Mouse (Mus musculus) embryo, embryonic 11.5 days (tissue): ENCODE data around the gene Dennd1b.
A peak's percentile ranks its signal among the peaks of the same experiment; 100 is the strongest.

ENCODE experiments used
- DNase-seq: peaks from one replicate; pipeline ENCODE4 v3.0.0-alpha.2; 2012; ENCODE audit warnings: low read depth, low spot score

Dennd1b gene

DNA sequence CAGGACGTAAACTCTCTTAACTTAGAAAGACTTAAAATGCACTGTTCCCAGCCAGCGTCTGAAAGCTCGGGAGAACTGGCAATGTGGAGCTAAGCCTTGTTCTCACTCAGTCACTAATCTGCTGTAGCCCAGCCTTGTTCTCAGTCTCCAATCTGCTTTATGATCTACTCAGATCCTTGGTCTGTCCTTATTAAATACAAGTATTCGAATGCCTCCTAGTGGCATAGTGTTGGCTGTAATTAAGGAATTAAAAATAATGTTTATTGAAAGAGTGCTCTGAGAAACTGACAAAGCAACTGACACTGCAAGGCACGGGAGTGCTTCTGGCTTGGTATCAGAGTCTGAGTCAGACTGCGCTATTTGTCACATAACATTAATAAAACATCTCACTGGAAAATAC, 116.3 kb downstream of the Dennd1b start:
- no peak for DNase-seq

DNA sequence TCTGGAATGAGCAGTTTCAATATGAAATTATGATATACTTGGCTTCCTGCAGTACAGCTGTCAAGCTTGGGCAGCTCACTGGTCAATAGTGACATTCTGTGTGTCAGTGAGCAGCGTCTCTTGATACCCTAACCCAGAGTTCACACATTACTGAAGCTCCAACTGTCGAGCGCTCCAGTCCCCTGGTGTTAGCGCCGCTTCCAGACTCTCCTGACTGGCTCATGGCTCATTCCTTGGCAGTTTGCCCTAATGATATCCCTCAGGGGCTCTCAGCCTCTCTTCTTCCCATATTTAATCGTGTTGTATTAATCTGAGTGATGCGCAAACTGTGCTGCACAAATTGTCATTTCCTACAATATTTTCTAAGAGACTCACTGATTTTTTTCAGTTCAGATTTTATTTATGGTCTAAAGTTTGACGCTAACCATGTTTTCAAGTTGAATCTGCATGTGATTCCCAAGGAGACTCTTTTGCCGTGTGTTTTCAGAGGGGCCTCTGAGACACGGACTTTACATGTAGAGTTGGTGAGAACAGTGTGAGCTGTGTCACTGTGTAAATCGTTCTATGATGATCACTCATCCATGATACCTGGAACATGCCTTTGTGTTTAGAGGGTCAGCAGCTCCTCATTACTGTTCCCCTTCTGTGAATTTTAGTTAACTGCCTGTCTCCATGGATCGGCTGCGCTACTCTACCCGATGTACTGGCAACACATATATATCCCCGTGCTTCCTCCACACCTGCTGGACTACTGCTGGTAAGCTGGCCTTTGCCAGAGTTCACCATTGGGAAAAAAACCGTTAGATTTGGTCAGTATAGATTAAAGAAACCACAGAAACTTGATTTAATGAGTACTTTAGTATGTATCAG, 117.5 kb downstream of the Dennd1b start:
- DNase-seq, result no peak

DNA sequence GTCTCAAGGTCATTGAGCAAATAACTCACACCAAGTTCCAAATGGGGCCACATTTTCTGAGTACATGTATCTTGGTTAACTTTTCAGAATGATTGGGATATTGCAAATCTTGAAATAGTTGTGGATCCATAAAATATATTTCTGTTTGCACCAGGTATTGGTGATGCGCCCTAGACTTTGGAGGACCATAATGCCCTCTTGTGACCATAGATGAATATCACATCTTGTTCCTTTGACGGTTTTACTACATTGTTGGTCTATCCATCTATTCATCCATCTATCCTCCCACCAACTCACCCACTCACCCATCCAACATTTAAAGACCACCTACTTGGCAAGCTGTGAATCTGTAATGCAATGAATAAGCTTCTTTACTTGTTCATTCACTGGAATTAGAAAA, 120.1 kb downstream of the Dennd1b start:
- DNase-seq, result no peak

DNA sequence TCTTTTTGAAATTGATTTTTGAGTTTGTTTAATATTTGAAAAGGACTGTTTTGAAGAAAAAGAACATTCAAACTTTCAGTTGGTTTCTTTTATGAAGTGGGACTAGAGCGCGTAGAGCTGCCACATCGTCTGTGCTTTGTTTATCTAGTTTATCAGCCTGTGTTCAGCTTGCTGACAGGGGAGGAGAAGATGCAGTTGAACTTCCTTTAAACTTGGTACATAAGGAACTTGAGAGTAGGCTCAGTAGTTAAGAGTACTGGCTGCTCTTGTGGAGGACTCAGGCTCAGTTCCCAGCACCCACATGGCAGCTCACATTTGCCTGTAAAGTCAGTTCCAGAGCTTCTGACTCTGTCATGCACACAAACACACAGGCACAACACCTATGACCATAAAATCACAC, 124.3 kb downstream of the Dennd1b start:
- DNase-seq, result no peak

DNA sequence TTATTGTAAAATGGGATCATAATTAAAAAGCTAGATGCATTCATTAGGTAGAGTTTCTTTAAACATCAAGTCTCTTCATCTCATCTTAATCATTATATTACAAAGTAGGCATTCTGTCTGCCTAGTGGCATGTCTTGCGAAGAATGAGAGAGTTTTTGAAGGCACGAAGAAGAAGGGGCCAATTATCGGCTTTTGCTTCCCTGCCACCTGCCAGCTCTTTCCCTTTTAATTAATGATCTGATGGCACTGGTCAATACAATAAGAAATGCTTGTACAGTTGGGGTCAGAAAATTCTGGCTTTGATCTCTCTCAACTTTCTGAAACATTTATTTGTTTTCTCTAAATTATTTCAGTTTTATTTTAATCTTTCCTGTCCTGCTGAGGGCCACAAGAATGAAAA, 127.5 kb downstream of the Dennd1b start:
- no peak for DNase-seq

DNA sequence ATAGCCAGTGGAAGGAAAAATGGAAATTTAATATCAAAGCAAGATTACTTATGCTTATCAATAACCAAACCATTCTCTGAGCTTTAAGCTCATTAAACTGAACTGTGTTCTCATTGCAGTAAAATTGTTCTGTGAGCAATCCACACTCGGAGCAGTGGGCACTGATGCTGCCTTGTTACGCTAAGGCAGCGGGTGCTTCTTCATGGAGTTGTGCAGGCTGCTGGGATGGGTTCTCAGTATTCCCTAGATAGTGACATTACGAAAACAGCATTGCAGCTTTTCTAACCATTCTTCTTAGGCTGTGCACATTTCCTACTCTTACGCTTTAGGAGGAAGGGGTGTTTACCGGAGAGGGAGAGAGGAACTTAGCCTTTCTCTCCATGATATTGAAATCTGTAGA, 128.5 kb downstream of the Dennd1b start:
- DNase-seq, result no peak

DNA sequence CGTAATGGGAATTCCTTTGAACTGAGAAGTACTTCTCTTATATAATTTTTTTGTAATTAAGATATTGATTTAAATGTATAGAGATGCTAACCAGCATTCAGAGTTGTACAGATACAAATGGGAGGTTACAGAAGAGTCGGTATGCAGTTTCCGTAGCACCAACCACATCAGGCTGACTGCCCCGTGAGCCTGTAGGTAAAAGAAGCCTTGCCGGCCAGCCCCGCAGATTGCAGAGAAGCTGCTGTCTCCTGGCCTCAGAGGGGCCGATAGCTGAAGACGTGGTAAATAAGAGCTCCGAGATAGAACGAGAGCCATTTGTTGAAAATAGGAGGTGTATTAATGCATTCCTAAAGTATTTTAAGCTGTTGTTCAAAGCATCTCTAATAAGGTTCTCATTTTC, 128.9 kb downstream of the Dennd1b start:
- no peak for DNase-seq

DNA sequence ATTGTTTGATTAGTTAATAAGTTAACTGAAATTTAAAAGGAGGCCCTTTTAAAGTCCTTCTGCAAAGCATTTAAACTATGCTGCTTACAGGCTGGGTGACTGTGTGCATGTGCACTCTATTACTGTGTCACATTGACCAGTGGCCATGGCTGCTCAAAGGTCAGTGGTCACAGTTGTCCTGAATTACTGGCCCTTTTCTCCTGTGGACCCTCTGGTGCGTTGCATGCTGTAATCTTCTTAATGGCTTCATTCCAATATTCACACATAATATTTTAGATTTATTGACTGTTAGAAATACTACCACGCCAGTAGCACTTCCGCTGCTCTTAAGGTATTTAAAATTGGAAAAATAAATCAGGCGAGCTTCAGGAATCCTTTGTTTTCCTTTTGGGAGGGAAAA, 129.5 kb downstream of the Dennd1b start:
- no peak for DNase-seq

DNA sequence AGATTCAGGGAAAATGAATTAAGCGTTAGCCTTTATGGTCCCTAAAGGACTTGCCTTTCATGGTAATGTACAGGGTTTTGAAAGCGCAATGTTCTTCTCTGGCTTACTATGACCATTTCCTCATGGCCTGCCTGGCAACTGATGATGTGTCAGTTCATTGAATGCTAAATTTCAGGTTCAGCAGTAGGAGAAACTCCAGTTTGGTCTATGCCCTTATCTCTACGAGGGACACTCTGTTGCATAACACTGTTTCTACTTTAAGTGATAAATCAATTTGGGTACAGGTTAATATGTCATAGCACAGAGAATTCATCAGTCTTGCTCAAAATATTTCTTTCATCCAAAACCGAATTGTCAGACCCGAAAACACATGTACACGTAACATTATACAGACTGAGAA, 133.1 kb downstream of the Dennd1b start:
- no peak for DNase-seq

DNA sequence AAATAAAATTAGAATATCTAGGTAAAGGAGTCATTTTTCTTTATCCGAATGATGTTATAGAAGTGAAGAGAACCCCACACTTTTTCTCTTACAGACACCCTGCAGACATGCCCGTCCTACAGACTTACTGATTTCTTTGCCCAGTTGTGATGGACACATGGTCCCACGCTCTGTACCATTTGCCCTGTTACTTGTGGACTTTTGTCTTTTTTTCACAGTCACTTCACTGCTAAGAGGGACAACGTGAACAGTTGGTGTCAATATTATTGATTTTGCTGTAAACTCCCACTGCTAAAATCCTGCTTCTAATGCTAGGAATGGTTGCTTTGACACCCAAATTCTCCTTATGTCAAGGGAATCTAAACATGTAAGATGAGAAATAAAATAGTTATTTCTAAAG, 134.9 kb downstream of the Dennd1b start:
- no peak for DNase-seq

DNA sequence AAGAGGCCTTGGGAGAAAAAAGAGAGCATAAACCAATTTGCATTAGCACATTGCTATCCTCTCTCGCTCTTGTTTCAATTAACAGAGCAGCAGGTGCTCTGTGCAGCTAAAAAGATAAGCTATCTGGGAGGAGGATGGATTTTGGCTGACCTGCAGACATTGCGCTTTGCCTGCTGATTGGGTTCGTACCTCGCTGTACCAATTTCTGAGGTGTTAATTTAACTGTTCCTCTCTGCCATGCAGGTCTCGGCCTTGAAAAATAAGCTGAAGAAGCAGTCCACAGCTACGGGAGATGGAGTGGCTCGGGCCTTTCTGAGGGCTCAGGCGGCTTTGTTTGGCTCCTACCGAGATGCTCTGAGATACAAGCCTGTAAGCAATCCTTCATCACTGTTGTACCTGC, 138.5 kb downstream of the Dennd1b start:
- no peak for DNase-seq

DNA sequence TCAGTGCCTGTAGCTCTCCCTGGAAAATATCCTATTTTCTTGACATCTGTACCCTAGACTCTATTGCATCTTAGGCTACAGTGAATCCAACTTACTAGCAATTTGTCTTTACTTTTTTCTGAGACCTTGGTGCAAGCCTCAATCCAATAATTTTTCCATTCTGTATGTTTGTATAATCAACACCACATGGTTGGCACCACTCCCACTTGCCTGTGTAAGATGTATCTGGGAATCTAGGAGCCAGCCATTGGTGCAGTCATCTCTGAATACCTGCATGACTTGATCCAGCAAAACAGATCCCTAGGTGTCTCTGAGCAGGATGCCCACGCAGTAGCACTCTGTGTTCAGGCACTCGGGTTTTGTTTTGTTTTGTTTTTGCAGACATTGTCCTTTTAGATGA, 145.0 kb downstream of the Dennd1b start:
- DNase-seq, result no peak

DNA sequence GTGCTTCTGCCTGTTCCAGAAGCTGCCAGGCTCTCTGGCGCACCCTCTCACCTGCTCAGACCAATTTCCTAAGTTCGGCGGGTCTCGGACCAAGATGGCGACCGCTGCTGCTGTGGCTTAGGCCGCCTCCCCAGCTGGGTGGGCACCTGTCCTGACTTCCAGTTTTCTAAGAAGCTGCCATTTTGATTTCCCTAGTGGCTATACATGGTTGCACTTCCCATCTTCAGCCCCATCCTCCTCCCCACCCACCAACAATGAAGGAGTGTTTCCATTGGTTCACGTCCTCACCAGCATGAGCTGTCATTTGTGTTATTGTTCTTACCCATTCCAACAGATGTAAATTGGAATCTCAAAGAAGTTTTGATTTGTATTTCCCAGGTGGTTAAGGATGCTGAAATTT, 159.4 kb downstream of the Dennd1b start:
- no peak for DNase-seq

DNA sequence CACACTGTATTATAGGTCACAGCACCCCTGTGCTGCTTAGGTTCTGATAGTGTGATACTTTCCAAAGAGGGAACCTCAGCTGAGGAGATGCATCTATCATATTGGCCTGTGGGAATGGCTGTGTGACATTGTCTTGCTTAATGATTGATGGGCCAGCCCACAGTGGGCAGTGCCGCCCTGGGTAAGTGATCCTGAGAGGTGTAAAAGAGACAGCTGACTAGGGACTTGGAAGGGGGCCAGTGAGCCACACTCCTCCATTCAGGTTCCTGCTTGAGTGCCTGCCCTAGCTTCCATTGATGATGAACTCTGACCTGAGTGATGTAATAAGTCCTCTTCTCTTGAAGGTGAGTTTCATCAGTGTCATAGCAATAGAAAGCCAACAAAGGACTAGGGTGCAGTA, 176.4 kb downstream of the Dennd1b start:
- DNase-seq, result no peak

DNA sequence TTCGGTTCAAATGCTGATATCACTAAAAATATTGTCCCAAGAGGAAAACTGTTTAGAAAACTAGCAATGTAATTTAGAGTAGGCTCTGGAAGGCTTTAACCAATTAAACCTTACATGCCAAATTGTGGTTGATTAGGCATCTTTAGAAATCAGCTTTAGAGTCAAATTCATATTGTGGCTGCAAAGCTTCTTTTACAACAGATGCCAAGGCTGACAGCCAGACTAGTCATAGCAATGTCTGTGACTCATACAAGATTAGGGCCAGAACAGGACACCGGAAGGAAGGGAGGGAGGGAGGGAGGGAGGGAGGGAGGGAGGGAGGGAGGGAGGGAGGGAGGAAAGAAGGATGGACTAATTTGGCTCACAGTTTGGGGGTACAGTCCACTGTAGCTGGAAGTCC, 182.3 kb downstream of the Dennd1b start:
- no peak for DNase-seq

DNA sequence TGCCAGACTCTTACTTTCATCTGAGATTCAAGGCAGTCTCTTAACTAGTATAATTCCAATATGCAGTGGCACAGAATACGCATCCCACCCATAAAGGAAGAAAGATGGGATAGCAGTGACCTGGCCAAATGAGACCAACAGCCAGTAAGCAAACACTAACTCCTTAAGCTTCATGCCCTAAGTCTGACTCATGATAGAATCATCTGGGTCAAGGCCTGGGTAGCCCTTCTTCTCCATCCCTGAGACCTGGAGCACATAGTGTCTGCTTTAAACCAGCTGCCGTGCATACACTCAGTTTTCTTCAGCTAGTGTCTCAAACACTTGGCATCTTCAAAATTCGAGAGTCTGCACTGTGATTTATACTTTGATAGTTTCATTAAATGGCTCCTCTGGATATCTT, 183.1 kb downstream of the Dennd1b start:
- no peak for DNase-seq

DNA sequence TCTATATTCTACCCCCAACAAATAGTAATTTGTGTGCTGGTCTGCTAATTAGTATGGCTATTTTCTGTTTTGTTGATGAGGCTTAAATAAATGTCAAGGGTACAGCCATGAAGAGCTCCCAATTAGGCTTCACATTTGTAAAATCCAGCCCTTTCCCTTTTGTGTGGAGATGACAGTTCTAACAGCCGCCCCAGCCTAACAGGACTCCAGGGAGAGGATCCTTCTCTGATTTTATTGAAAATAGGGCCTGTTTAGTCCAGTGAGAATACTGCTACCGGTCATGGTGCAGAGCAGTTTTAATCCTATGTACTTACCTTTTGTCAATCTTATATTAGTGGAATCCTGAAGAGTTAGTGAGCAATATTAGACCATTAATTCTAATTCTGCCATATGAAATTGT, 189.8 kb downstream of the Dennd1b start:
- no peak for DNase-seq

DNA sequence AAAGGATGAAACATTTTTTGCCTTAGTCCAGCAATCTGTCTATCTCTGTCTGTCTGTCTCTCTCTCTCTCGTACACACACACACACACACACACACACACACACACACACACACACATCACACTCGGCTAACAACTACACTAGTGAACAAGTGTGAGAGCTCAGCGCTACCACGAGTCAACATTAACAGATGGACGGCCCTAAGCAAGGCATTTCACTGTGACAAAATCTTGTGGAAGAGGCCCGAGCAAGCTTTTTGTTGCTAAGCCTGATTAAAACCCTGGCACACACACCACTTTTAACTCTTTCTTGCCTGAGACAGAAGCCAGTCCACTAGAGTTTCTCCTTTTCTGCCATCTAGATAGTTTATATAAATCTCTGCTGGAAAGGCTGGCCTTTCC, 190.3 kb downstream of the Dennd1b start:
- DNase-seq, result no peak

DNA sequence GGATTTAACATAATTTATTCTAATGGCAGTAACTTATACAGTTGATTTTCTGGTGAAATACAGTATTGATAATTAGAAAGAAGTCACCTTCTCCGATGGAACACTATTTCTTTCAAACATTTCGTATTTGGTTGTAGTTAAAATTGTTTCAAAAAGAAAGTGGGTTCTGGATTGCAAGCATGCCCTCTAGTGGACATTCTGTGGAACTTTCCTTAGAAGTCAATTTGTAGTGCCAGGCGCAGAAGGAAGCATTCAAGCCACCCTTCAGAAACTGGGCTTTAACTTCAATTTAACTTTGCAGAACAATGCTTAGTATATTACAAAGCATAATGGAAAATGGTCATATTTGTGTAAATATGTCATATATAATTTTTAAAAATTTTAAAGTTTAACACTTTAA, 193.2 kb downstream of the Dennd1b start:
- DNase-seq, result peak; percentile 27

DNA sequence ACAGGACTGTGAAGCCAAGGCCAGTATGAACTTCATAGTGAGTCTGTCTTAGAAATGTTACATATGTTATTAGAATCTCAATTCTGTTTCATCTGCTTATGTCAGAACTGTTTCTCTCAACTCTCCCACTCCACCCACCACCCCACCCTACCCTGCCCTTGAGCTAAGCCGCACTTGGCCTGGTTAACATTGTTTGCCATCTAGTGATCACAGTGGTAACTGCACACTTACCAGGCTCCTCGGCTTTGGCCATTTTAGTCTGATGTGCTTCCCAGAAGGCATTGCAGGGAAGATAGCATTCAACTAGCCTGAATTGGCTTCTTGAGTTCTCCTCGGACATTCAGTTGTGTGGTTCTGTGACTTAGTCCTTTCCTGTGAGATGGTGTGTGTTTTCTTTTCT, 198.4 kb downstream of the Dennd1b start:
- DNase-seq, result no peak

DNA sequence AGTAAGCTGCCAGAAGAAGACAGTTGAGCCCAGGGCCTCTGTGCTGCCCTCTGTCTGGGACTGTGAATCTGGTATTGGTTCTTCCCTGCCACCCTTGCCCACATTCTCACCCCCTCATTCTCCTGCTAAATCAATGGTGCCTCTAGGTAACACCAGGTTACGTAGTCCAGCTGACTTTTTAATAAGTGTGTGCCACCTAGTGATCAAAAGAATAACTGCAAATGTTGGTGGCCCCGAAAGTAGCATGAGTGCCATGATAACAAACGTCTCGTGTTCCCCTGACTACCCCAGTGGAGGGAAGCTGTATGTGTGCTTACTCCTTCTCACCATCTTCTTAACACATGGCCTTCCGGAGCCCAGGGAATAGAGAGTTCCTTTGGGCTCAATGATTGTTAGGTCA, 199.6 kb downstream of the Dennd1b start:
- DNase-seq, result peak; percentile 37

DNA sequence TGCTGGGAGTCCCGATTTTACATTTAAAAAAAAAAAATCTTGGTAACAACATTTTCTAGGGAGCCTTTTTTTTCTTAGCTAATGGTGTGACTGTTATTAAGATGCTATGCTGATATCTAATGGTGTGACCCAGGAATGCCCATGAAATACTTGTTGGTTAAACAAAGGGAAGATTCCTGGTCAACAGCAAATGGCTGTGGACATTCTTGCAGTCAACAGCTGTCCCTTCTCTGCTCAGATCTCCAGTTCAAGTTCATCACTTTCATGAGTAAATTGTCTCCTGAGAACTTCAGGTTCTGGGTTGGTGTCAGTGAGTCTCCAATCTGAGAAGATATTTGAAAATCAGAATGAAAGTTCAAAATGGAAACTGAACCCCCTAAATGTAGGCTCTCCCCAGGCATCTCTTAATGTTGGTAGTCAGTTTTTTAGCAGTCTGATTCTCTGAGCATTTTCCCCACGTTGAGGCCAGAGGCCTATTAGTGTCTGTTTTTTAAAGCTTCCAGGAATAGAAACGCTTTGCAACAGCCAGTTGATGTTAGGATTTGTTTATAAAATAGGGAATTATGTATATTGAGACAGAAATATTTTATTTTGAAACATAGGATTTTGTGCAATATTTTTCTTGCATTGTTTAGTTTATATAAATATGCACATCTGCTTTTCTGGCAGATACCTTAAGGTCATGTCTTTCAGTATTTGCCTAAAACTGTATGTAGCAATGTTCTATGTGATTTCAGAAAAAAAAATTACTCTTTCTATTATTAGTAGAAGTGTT, 211.0 kb downstream of the Dennd1b start:
- DNase-seq, result no peak

DNA sequence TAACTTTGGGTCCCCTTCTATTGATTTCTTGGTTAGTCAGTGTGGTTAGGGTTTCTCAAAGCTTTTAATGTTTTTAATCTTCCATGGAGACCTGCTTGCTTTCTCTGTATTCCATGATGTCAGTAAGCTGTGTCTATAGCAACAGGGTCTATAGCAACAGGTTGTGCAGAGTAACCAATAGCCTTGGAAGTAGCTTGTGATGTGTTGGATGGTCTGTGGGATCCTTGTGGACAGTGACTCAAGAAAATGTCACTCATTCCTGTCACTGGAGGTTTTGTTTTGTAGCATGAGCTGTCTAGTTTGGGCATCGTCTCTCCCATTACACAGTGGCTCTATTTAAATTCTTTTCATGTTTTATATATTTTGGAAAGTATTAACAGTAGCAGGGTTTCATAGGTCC, 216.5 kb downstream of the Dennd1b start:
- DNase-seq, result no peak
